Mouse (Mus musculus): Measurements from ENCODE around the gene Slc50a1. TPM values are rescaled to one million over a fixed set of nuclear protein-coding genes. Genes with fewer than 3 reads are reported as not detected.

Gene Slc50a1
- total and polyA plus RNA-seq, 3 experiments, result 41.8 to 56.0 (median 50.9) TPM

DNA sequence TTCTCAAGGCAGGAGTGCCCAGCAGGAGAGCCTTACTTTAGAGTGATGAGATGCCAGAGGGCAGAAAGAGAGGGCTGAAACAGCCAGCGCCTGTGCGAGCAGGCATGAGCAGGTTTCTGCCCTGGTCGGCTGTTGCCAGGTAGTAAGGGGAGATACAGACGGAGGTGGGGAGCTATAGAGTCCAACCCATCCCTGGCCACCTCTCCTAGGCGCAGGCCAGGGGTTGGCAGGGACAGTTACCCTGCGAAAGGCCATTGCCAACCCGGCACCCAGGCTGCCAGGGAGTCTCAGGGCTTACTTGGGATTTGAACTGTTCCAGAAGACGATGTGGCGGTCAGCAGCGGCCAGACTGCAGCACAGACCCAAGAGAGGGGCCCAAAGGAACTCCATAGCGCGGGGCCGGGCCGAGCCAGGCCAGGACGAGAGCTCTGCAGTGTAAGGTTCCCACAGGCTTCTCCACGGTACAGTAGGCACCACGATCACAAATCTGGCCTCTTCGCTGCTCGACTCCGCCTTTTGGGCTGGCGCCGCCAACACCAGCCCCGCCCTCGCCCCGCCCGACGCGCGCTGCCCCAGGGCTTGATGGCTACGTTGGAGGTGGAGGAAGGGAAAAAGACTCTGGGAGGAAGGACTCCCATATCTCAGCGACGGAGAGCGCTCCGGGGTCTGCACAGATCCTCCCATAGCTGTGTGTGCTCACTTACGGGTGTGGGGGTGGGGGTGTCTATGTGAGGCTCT is 9.0 kb upstream of the Slc50a1 start:
- in situ Hi-C loops (cut with MboI; ENCODE audit: low pct_ligation_motif_present, low pct_unique_long_range_greater_than_20kb, low sequenced_read_pairs) (no loop called here), dilution Hi-C loops (cut with MboI; ENCODE audit: extremely low pct_ligation_motif_present, extremely low pct_unique_long_range_greater_than_20kb, low sequenced_read_pairs) (no loop called here)
- H3K4me1 ChIP-seq (ENCODE audit: control insufficient read depth in 1 of 2, insufficient read depth in 2 of 2), result peaks cover 13 to 26% of the 10 kb centered on the region in 2 experiments
- no peaks in the 10 kb centered on the region for H3K79me2 ChIP-seq (replicated peaks; ENCODE audit: control insufficient read depth, extremely low read depth, insufficient read depth, poor library complexity, severe bottlenecking)
- peak; percentile 75 for DNase-seq (ENCODE audit: extremely low read depth)
- no peak overlapping the region for H3K27ac ChIP-seq (ENCODE audit: insufficient read depth, low read depth)
- H3K27me3 ChIP-seq (replicated peaks), result peaks cover 7% of the 10 kb centered on the region
- H3K4me2 ChIP-seq (ENCODE audit: insufficient read depth, low read depth, poor library complexity, severe bottlenecking), result peak overlapping the region; percentile 68
- no peaks in the 10 kb centered on the region for H3K36me3 ChIP-seq (replicated peaks in 1 of 2; ENCODE audit: control insufficient read depth in 1 of 2, insufficient read depth in 1 of 2, low read length in 1 of 2)
- H3K9ac ChIP-seq (ENCODE audit: insufficient read depth, low read depth), result peak overlapping the region; percentile 66
- TF ChIP-seq JUN (IDR thresholded peaks at IDR 0.05; ENCODE audit: insufficient read depth, low read depth, low read length) (no peak), SIN3A (IDR thresholded peaks at IDR 0.05; ENCODE audit: low read length) (peak; percentile 32; the same call in 1 of the 2 replicates), NELFE (IDR thresholded peaks at IDR 0.05; ENCODE audit: low read depth, low read length) (no peak; the same call in 1 of the 2 replicates), SMC3 (IDR thresholded peaks at IDR 0.05; ENCODE audit: low read depth, low read length) (no peak), UBTF (IDR thresholded peaks at IDR 0.05; ENCODE audit: low read depth, low read length) (no peak), IRF4 (IDR thresholded peaks at IDR 0.05; ENCODE audit: low read depth, low read length) (no peak), E2F4 (IDR thresholded peaks at IDR 0.05; ENCODE audit: insufficient replicate concordance, low read depth, low read length) (no peak), MXI1 (IDR thresholded peaks at IDR 0.05; ENCODE audit: low read depth, low read length) (0 out of 2 replicates have a peak, but pooled peaks have one; percentile 29), MAFK (IDR thresholded peaks at IDR 0.05; ENCODE audit: insufficient replicate concordance, low read length) (no peak), POLR2A (IDR thresholded peaks at IDR 0.05; ENCODE audit: low read depth, low read length) (peak; percentile 61), PAX5 (IDR thresholded peaks at IDR 0.05; ENCODE audit: low read length) (no peak), USF2 (conservative IDR thresholded peaks at IDR 0.05; ENCODE audit: low read depth, low read length) (no peak), MAZ (IDR thresholded peaks at IDR 0.05; ENCODE audit: low read depth, low read length) (peak; percentile 74; the same call in 1 of the 2 replicates), CHD1 (IDR thresholded peaks at IDR 0.05; ENCODE audit: low read depth, low read length) (no peak), EP300 (IDR thresholded peaks at IDR 0.05; ENCODE audit: low read length) (no peak), ZC3H11A (IDR thresholded peaks at IDR 0.05; ENCODE audit: low read depth, low read length) (no peak), BHLHE40 (IDR thresholded peaks at IDR 0.05; ENCODE audit: low read depth, low read length) (no peak), RCOR1 (conservative IDR thresholded peaks at IDR 0.05; ENCODE audit: low read depth, low read length) (no peak), ZMIZ1 (IDR thresholded peaks at IDR 0.05; ENCODE audit: low read depth, low read length) (peak; percentile 80), ZNF384 (IDR thresholded peaks at IDR 0.05; ENCODE audit: low read depth, low read length) (no peak), CHD2 (IDR thresholded peaks at IDR 0.05; ENCODE audit: low read length) (0 out of 2 replicates have a peak, but pooled peaks have one; percentile 27), NRF1 (IDR thresholded peaks at IDR 0.05; ENCODE audit: low read depth, low read length) (peak; percentile 28; the same call in 1 of the 2 replicates), CTCF (conservative IDR thresholded peaks at IDR 0.05 in 1 of 2, IDR thresholded peaks at IDR 0.05 in 1 of 2; ENCODE audit: low read depth in 2 of 2, low read length in 2 of 2) (no peak), ETS1 (conservative IDR thresholded peaks at IDR 0.05; ENCODE audit: low read depth, low read length) (no peak), POLR2AphosphoS2 (IDR thresholded peaks at IDR 0.05; ENCODE audit: low read depth, low read length) (no peak), ZKSCAN1 (IDR thresholded peaks at IDR 0.05; ENCODE audit: borderline replicate concordance, low read depth, low read length) (no peak), MYC (IDR thresholded peaks at IDR 0.05; ENCODE audit: low read depth, low read length) (no peak), TCF12 (IDR thresholded peaks at IDR 0.05; ENCODE audit: low read depth, low read length) (peak; percentile 60; the same call in 1 of the 2 replicates), MEF2A (IDR thresholded peaks at IDR 0.05; ENCODE audit: borderline replicate concordance, low read depth, low read length) (0 out of 2 replicates have a peak, but pooled peaks have one; percentile 30), RAD21 (IDR thresholded peaks at IDR 0.05; ENCODE audit: low read depth, low read length) (no peak), JUND (conservative IDR thresholded peaks at IDR 0.05; ENCODE audit: low read depth, low read length) (no peak), KAT2A (IDR thresholded peaks at IDR 0.05; ENCODE audit: insufficient replicate concordance, low read length) (no peak), HCFC1 (IDR thresholded peaks at IDR 0.05; ENCODE audit: low read depth, low read length) (peak; percentile 34; the same call in 1 of the 2 replicates), MAX (IDR thresholded peaks at IDR 0.05; ENCODE audit: low read length) (no peak), USF1 (IDR thresholded peaks at IDR 0.05; ENCODE audit: low read depth, low read length) (no peak), ELF1 (IDR thresholded peaks at IDR 0.05; ENCODE audit: low read depth, low read length) (peak; percentile 21; the same call in 1 of the 2 replicates), TBP (conservative IDR thresholded peaks at IDR 0.05; ENCODE audit: low read depth, low read length) (no peak), GABPA (IDR thresholded peaks at IDR 0.05; ENCODE audit: insufficient replicate concordance, low read depth, low read length) (no peak)
- no peaks in the 10 kb centered on the region for H3K9me3 ChIP-seq (replicated peaks; ENCODE audit: low read length)
- H3K4me3 ChIP-seq (replicated peaks in 1 of 3; ENCODE audit: low read depth in 2 of 3, low read length in 2 of 3, poor library complexity in 1 of 3), result peak overlapping the region; percentile 51 to 54 (median 51)

Measured in CH12.LX (cell line).